Mouse (Mus musculus) midbrain, embryonic 13.5 days (tissue): Measurements from ENCODE around the gene Dctn3. TPM values are rescaled to one million over a fixed set of nuclear protein-coding genes. Genes with fewer than 3 reads are reported as not detected.

Experiments
- ATAC-seq: fragments of 200-750 bp; cut with Nextera tagmentation; 2 replicates; pipeline ENCODE4 v1.8.0; 2017; ENCODE audit warnings: mild to moderate bottlenecking, moderate TSS enrichment, moderate library complexity
- H3K27ac ChIP-seq: fragments of 300-500 bp; sonication (generic); 2 replicates; pipeline ENCODE4 v1.5.1; 2015; ENCODE audit warnings: inconsistent platforms, mild to moderate bottlenecking, moderate library complexity
- H3K27me3 ChIP-seq: fragments of 300-500 bp; sonication (generic); 2 replicates; pipeline ENCODE4 v1.6.1; 2015; ENCODE audit warnings: mild to moderate bottlenecking, inconsistent platforms
- H3K36me3 ChIP-seq: fragments of 300-500 bp; sonication (generic); 2 replicates; pipeline ENCODE4 v1.6.1; 2015; ENCODE audit warnings: mild to moderate bottlenecking, inconsistent platforms
- H3K4me1 ChIP-seq: fragments of 300-500 bp; sonication (generic); replicated peaks from 2 replicates; pipeline ENCODE4 v1.6.1; 2015; ENCODE audit warnings: inconsistent platforms
- H3K4me2 ChIP-seq: fragments of 300-500 bp; sonication (generic); replicated peaks from 2 replicates; pipeline ENCODE4 v1.6.1; 2015; ENCODE audit warnings: moderate library complexity, mild to moderate bottlenecking, inconsistent platforms
- H3K4me3 ChIP-seq: fragments of 300-500 bp; sonication (generic); replicated peaks from 2 replicates; pipeline ENCODE4 v1.5.1; 2015; ENCODE audit warnings: mild to moderate bottlenecking, inconsistent platforms
- H3K9ac ChIP-seq: fragments of 300-500 bp; sonication (generic); replicated peaks from 2 replicates; pipeline ENCODE4 v1.6.1; 2015; ENCODE audit warnings: mild to moderate bottlenecking, inconsistent platforms
- H3K9me3 ChIP-seq: fragments of 300-500 bp; sonication (generic); 2 replicates; pipeline ENCODE4 v1.6.1; 2016; ENCODE audit warnings: mild to moderate bottlenecking, inconsistent platforms
- whole genome bisulfite sequencing: fragments of 180-500 bp; shearing (Covaris S2); methylation state at CpG from one replicate; pipeline ENCODE4 v1.1.7; 2015; 5-methylcytosine and 5-hydroxymethylcytosine counted together
- polyA plus RNA-seq: library from polyadenylated mRNA; unstranded; fragments of >200 nt; fragmentation: Nextera tagmentation; extraction: Ambion mirVana; gene quantifications from 2 replicates; pipeline ENCODE4 v1.2.1, GENCODE M21; 2015

The Dctn3 gene
- polyA plus RNA-seq, 1 experiment from 2014 or later = 270 TPM

DNA sequence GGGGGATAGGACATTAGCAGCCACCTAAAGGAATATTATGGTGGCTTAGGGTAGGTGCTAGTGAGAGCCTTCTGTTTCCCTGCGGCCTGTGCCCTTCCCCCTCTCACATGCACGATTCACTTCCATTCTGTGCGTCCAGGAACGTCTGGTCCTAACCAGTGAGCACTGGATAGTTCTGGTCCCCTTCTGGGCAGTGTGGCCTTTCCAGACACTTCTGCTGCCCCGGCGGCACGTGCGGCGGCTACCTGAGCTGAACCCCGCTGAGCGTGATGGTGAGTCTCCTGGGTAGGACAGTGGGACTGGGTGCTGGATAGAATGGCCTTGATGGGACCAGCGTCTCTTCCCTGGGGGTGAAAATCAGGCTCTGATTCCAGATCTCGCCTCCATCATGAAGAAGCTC is 34.4 kb upstream of the Dctn3 start:
- ATAC-seq = no peak
- Histone ChIP-seq H3K9ac (no peak overlapping the region; the same call in 1 of the 2 replicates), H3K36me3 (peaks cover 7% of the 10 kb centered on the region), H3K27me3 (no peaks in the 10 kb centered on the region), H3K9me3 (no peaks in the 10 kb centered on the region), H3K4me1 (peaks cover 45% of the 10 kb centered on the region), H3K27ac (no peak overlapping the region), H3K4me2 (no peak overlapping the region), H3K4me3 (no peak overlapping the region)
- 91% methylated on average over 13 of the region's 13 CpGs for WGBS

DNA sequence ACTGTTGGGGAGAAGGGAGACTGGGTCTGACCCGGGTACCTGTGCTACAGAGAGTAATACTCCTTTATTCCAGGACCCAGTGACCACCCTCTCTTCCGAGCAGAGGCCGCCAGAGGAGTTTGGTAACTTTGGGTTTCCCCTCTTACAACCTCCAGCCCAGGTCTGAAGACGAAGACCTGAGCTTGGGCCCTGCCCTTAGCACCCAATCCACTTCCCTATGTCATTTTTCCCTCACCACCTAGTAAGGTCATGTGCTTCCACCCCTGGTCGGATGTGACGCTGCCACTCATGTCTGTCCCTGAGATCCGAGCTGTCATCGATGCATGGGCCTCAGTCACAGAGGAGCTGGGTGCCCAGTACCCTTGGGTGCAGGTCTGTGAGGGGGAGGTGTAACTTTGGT is 33.5 kb upstream of the Dctn3 start:
- H3K9ac ChIP-seq = peak overlapping the region; percentile 76
- no peaks in the 10 kb centered on the region for H3K9me3 ChIP-seq
- no peak; the same call in 1 of the 2 replicates for ATAC-seq
- H3K4me1 ChIP-seq = peaks cover 36% of the 10 kb centered on the region
- WGBS = 83% methylated on average over 8 of the region's 8 CpGs
- peak overlapping the region; percentile 77 for H3K4me3 ChIP-seq
- H3K27ac ChIP-seq = no peak overlapping the region
- H3K27me3 ChIP-seq = no peaks in the 10 kb centered on the region
- peaks cover 7% of the 10 kb centered on the region for H3K36me3 ChIP-seq
- H3K4me2 ChIP-seq = peak overlapping the region; percentile 93

DNA sequence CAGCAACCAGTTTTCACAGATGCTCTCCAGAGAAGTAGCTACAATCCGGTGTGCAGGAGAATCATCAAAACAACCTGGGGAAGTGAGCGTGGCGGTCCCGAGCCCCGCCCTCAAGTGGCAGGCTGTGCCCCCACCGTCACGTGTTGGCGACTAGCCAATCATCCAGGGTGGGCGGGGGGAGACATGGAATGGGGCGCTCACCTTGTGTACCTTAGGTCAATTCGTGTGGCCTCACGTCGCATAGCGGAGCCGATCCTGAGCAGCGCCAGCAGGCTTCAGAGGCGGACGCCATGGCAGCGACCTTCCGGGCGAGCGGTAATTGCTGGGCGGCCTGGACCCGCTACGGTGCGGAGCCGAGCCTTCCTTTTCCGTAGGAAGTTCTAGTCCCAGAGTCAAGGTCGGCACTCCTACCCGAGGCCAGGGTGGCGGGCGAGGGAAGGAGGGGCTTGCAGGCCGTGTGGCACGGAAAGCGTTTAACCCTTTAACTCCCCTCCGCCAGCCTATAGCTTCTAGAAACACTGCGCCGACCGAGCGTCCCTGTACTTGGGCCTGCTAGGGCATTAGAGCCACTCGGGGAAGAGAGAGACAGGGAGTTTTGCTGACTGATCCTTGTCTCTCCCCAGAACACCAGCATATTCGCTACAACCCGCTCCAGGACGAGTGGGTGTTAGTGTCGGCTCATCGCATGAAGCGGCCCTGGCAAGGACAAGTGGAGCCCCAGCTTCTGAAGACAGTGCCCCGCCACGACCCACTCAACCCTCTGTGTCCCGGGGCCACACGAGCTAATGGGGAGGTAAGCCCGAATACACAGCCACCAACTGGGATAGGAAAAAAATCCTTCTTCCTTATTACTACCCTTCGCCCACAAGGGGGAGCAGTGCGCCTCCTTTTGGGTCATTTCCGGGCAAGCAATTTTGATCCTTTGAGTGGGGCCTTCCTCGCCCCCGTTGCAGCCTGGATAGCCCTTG is 32.7 kb upstream of the Dctn3 start, which contains the start of gene Sigmar1:
Gene Sigmar1 (minus strand): TSS at position 820 of the 968 bp plus-strand sequence.
- peak; percentile 71 for ATAC-seq
- Histone ChIP-seq H3K27me3 (no peaks in the 10 kb centered on the region), H3K4me1 (peaks cover 28% of the 10 kb centered on the region), H3K4me2 (peak within 1 kb of the TSS; percentile 93), H3K9me3 (no peaks in the 10 kb centered on the region), H3K27ac (peak within 1 kb of the TSS; percentile 77), H3K9ac (peak within 1 kb of the TSS; percentile 76), H3K36me3 (peaks cover 7% of the 10 kb centered on the region), H3K4me3 (peak within 1 kb of the TSS; percentile 77)
- WGBS = under 1% methylated on average over 57 of the region's 57 CpGs

DNA sequence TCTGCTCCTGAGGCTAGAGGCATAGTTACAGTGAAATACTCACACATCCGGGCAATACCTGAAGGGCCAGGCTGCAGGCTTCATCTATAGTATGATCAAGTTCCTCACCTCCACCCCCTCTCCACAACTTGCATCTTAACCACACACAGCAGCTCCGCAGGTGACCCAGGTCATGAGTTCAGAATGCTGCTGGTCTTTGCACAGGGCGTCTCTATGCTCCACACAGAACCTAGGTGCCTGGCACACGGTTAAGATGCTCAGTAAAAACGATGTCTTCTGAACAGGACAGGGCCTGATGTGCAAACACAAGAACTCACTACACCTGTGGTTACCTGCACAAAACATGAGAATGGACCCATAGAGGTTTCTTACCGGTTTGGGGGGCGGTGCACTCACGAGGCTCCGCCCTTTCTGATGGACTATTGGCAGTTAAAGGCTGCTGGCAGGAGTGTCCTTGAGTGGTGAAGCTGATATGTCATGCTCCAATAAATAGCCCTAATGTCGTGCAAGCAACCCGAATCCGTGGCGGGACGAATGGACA is 31.9 kb upstream of the Dctn3 start, which contains the start of gene Galt:
Gene Galt (plus strand): TSS at position 432 of the 541 bp plus-strand sequence.
- Histone ChIP-seq H3K9ac (peak within 1 kb of the TSS; percentile 76), H3K27ac (peak within 1 kb of the TSS; percentile 77), H3K4me1 (peaks cover 20% of the 10 kb centered on the region), H3K4me2 (peak within 1 kb of the TSS; percentile 93), H3K4me3 (peak within 1 kb of the TSS; percentile 77), H3K36me3 (peaks cover 7% of the 10 kb centered on the region), H3K27me3 (no peaks in the 10 kb centered on the region), H3K9me3 (no peaks in the 10 kb centered on the region)
- WGBS = 14% methylated on average over 14 of the region's 14 CpGs
- ATAC-seq = peak; percentile 68

DNA sequence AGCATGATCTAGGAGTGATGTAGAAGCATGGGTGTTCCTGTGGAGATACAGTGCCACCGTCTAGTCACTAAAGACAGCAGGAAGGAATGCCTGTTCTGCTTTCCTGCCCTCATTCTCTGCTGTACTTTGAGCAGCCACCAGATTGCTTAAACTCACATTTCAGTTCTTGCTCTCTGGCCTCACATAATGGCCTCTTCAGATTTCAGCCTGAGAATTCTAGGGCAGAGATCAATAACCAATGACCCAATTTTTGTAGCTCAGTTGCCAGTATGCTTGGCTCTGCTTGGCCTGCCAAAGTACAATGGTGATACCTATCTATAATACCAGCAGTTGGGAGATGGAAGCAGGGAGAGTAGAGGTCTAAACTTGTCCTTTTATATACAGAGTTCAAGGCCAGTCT is 22.1 kb upstream of the Dctn3 start:
- 82% methylated on average over 1 of the region's 1 CpGs for WGBS
- no peak overlapping the region for H3K9ac ChIP-seq
- no peak overlapping the region for H3K4me3 ChIP-seq
- H3K27ac ChIP-seq = no peak overlapping the region
- H3K27me3 ChIP-seq = peaks cover 3% of the 10 kb centered on the region; the same call in 1 of the 2 replicates
- ATAC-seq = no peak
- H3K36me3 ChIP-seq = no peaks in the 10 kb centered on the region
- no peak overlapping the region for H3K4me2 ChIP-seq
- H3K9me3 ChIP-seq = peaks cover 15% of the 10 kb centered on the region
- peaks cover 11% of the 10 kb centered on the region for H3K4me1 ChIP-seq

DNA sequence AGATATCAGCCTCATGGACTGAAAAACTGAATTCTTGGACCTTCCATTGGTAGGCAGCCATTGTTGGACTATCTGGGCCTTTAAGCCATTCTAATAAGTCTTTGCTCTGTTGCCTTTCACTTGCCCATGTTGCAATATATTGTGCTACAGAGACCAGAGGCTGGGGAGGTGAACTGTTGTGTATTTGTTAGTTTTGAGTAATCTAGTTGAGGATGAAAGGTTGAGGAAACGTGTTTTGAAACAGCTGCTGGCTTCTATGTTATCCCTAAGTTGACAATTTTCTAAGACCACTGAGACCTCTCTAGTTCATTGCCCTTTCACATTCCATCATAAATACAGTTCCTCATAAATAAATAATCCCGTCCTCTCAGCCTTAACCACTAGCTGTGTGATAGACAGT is 21.2 kb upstream of the Dctn3 start:
- Histone ChIP-seq H3K4me2 (no peak overlapping the region), H3K27me3 (peaks cover 3% of the 10 kb centered on the region; the same call in 1 of the 2 replicates), H3K4me1 (peaks cover 20% of the 10 kb centered on the region), H3K9ac (no peak overlapping the region), H3K27ac (no peak overlapping the region), H3K9me3 (peaks cover 15% of the 10 kb centered on the region), H3K36me3 (0 out of 2 replicates have a peak, but pooled peaks cover 5% of the 10 kb centered on the region), H3K4me3 (no peak overlapping the region)
- WGBS = 72% methylated on average over 2 of the region's 2 CpGs
- no peak for ATAC-seq

DNA sequence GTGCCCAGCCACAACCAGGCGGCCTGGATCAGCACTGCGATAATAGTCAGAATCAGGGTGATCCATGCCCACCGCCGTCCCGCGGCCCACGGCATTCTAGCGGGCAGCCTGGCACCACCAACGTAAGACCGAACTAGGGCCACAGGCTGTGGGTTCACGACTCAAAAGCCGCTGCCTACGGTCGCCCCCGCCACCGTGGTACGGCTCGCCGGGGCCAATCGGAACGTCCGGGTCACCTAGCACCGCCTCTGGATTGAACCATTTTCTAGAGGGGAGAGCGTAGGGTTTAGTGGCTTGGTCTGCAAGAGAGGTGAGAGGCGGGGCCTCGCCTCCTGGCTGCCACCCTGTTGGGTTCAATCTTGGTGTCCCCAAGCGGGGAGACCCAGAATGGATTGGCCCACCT is 18.2 kb upstream of the Dctn3 start:
- H3K9me3 ChIP-seq = peaks cover 4% of the 10 kb centered on the region; the same call in 1 of the 2 replicates
- peak; percentile 96 for ATAC-seq
- peaks cover 3% of the 10 kb centered on the region; the same call in 1 of the 2 replicates for H3K27me3 ChIP-seq
- peak overlapping the region; percentile 64 for H3K4me3 ChIP-seq
- H3K4me1 ChIP-seq = peaks cover 21% of the 10 kb centered on the region
- peak overlapping the region; percentile 83 for H3K4me2 ChIP-seq
- H3K9ac ChIP-seq = peak overlapping the region; percentile 79
- peaks cover 13% of the 10 kb centered on the region; the same call in 1 of the 2 replicates for H3K36me3 ChIP-seq
- under 1% methylated on average over 27 of the region's 27 CpGs for WGBS
- H3K27ac ChIP-seq = peak overlapping the region; percentile 81

DNA sequence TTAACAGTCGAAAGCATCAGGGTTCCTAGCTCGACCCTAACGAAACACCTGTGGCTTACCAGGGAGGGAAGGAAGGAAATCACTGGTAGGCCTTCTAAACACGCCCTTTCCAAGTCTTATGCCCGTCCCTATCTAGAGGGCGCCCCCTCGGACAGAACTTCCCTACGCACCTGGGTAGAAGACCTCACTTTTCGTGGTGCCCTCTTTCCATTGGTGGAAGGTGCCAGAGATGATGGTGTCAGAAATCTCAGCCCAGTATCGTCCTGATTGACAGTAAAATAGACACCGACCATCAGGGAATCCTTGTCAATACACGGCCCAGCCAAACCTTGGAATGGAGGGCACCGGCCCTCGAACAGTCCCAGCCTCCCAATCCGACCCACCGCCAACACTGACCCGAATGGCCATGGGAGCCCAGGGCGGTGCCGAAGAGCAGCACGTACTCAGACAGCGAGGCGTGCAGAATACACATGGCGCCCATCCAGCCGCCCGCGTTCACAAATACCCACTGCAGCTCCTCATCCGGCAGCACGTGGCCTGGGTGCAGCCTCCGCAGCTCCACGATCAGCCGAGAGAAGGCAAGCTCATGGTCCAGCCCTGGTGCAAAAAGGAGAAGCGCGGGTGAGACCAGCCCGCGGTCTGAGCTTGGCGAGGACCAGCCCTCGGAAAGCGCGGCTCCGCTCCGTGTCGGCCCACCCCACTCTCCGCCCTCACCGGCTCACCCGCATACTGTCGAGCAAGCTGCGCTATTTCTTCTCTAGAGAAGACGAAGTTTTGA is 17.6 kb upstream of the Dctn3 start:
- peaks cover 21% of the 10 kb centered on the region for H3K4me1 ChIP-seq
- WGBS = 1% methylated on average over 48 of the region's 48 CpGs
- no peaks in the 10 kb centered on the region for H3K9me3 ChIP-seq
- H3K27ac ChIP-seq = peak overlapping the region; percentile 81
- H3K27me3 ChIP-seq = peaks cover 3% of the 10 kb centered on the region; the same call in 1 of the 2 replicates
- peak overlapping the region; percentile 83 for H3K4me2 ChIP-seq
- H3K4me3 ChIP-seq = peak overlapping the region; percentile 64
- ATAC-seq = peak; percentile 89
- H3K9ac ChIP-seq = peak overlapping the region; percentile 79
- peaks cover 13% of the 10 kb centered on the region; the same call in 1 of the 2 replicates for H3K36me3 ChIP-seq

DNA sequence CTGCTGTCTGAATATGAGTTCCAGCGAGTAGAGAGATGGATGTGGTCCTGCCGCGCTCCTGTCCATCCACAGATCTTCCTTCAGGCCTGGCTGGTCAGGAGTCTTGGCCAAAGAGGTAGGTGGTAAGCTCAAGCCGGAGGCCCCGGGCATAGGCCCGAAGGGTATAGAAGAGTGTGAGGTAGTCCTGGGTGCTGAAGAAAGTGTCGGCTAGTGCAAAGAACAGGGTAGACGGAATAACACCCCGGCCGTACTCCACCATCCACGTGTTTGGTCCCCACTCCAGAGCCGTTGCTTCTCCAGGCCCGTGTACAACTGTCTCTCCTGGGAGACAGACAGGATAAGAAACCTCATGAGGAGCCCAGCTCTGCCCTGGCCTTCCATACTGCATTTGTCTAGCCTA is 16.3 kb upstream of the Dctn3 start:
- Histone ChIP-seq H3K27me3 (peaks cover 3% of the 10 kb centered on the region; the same call in 1 of the 2 replicates), H3K9ac (no peak overlapping the region), H3K4me3 (no peak overlapping the region), H3K4me1 (peaks cover 21% of the 10 kb centered on the region), H3K9me3 (no peaks in the 10 kb centered on the region), H3K4me2 (peak overlapping the region; percentile 83), H3K27ac (no peak overlapping the region), H3K36me3 (peaks cover 13% of the 10 kb centered on the region; the same call in 1 of the 2 replicates)
- WGBS = 95% methylated on average over 13 of the region's 13 CpGs
- ATAC-seq = no peak

DNA sequence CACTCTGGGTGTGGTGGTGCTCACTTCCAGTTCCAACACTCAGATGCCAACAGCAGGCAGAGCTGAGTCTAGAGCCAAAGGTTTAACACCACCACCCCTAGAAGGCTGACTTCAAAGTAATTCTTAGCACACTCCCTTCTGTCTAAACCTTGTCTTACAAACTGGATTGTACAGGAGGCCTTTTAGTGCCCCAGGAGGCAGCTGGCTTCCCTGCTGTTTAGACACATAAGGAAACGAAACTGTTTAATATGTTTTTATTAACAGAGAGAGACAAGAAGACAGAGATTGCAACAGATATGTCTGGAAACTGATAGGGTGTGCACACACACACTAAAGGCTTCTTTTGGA is 15.3 kb upstream of the Dctn3 start:
- Histone ChIP-seq H3K4me2 (no peak overlapping the region), H3K4me1 (peaks cover 21% of the 10 kb centered on the region), H3K27ac (no peak overlapping the region), H3K4me3 (no peak overlapping the region), H3K36me3 (peaks cover 13% of the 10 kb centered on the region; the same call in 1 of the 2 replicates), H3K27me3 (peaks cover 10% of the 10 kb centered on the region; the same call in 1 of the 2 replicates), H3K9me3 (no peaks in the 10 kb centered on the region), H3K9ac (no peak overlapping the region)
- 65% methylated on average over 1 of the region's 1 CpGs for WGBS
- ATAC-seq = no peak

DNA sequence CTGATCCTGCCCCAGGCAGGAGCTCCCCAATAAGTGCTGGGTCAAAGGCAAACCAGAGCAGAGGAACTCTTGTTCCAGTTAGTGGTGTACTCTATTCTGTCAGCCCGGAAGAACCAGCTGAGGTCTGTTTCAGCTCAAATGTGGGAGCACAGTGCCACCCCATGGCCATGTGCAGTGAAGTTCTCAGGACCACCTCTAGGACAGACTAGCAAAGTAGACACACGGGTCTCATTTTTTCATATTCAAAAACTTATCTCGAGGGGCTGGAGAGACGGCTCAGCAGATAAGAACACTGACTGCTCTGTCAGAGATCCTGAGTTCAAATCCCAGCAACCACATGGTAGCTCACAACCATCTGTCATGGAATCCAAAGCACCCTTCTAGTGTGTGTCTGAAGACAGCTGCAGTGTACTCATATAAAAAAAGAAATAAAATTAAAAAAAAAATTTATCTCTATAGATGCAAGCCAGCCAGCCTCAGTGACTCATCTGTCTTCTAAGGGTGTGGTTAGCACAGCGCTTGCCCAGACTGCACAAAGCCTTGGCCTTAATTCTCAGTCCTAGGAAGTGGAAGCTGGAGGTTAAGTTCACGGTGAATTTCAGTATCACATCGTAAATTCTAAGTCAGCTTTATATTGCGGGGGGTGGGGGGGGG is 14.8 kb upstream of the Dctn3 start:
- Histone ChIP-seq H3K9me3 (no peaks in the 10 kb centered on the region), H3K27me3 (peaks cover 16% of the 10 kb centered on the region), H3K4me2 (no peak overlapping the region), H3K4me1 (peaks cover 21% of the 10 kb centered on the region), H3K27ac (no peak overlapping the region), H3K4me3 (no peak overlapping the region), H3K36me3 (peaks cover 13% of the 10 kb centered on the region; the same call in 1 of the 2 replicates), H3K9ac (no peak overlapping the region)
- peak; percentile 35; the same call in 1 of the 2 replicates for ATAC-seq
- 46% methylated on average over 8 of the region's 8 CpGs for WGBS
